Mouse (Mus musculus): ENCODE data around the gene Gpr19.

DNA sequence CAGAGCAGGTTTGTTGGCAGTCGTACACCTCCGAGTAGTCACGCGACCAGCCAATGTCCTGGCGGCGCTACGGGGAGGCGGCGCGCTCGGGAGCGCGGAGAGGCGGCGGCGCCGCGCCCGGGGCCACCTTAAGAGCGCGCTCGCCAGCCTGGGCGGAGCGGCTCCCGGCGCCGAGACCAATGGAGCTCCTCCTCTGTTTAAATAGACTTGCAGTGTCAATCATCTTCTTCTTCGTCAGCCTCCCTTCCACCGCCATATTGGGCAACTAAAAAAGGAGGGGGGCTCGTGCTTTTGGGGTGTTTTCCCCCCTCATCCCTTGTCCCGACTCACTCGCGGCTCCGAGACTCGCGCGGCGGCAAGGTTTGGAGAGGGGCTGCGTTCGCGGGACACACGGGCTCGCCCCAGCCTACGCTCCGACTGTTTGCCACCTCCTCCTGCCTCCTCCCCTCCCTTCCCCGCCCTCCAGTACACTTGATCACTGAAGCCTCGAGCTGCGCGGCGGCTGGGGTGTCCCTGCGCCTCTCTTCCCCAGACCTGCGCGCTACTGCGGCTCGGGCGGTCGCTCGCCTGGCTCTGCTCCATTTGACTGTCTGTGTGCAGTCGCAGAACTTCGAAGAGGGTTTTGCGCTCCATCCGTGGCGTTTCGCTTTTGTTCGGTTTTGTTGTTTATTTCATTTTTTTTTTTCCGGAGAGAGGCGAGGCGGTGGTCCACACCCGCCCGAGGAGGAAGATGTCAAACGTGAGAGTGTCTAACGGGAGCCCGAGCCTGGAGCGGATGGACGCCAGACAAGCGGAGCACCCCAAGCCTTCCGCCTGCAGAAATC, 22.0 kb upstream of the Gpr19 start, which contains the start of gene Cdkn1b:
- TF ChIP-seq EP300 (IDR thresholded peaks at IDR 0.05; ENCODE audit: low read depth), result no peak
- TF ChIP-seq CTCF (IDR thresholded peaks at IDR 0.05; ENCODE audit: low read depth), result no peak

Measured in liver, postnatal 0 days (tissue).